In genomic region chr16:22015569-22015968, GRCm38 (mm10) we compare ENCODE assay signal across 8 mouse cellular contexts.
"Had no signal": no experiment of that assay in that cellular context is flagged by ENCODE, and none has a peak within 500 bp of the region (broad histone marks: within the 10 kb centered on the region; RNA-seq: fewer than 3 reads in every experiment).

No protein-coding gene starts in this region.

- DNase-seq: kidney, adult 11 months; kidney, postnatal 10 days; kidney, postnatal 4 days; lung, adult 2 months; lung, postnatal 10 days; midbrain, embryonic 14.5 days; right cerebral cortex, postnatal 14 days; thymus, postnatal 4 days had no signal
